Mouse (Mus musculus): ENCODE data around the gene Klf7. TPM values are rescaled to one million over a fixed set of nuclear protein-coding genes. Genes with fewer than 3 reads are reported as not detected.

Gene Klf7
- polyA plus RNA-seq, 1 experiment = 6.9 TPM

- WGBS = 89% methylated on average over 5 of the region's 5 CpGs
- peaks cover 1% of the 10 kb centered on the region; the same call in 1 of the 2 replicates for H3K36me3 ChIP-seq (ENCODE audit: control insufficient read depth, insufficient read depth, low read length)
- H3K4me1 ChIP-seq (ENCODE audit: control insufficient read depth, insufficient read depth, low read length) = peaks cover 3% of the 10 kb centered on the region; the same call in 1 of the 2 replicates
Observed at GRCm38 (mm10) chr1:64074051-64074450, 48.0 kb downstream of the Klf7 start.

GRCm38 (mm10) chr1:64070947-64071346, 51.1 kb downstream of the Klf7 start:
- no peak for TF ChIP-seq POLR2A (IDR thresholded peaks at IDR 0.05; ENCODE audit: low read depth, low read length)
- TF ChIP-seq CTCF (conservative IDR thresholded peaks at IDR 0.05; ENCODE audit: insufficient read depth, insufficient read length, low read depth, low read length) = no peak
- Histone ChIP-seq H3K4me1 (ENCODE audit: control insufficient read depth, insufficient read depth, low read length) (0 out of 2 replicates have a peak, but pooled peaks cover 3% of the 10 kb centered on the region), H3K4me3 (ENCODE audit: insufficient read depth, low read depth, low read length) (no peak overlapping the region), H3K36me3 (ENCODE audit: control insufficient read depth, insufficient read depth, low read length) (no peaks in the 10 kb centered on the region), H3K27ac (ENCODE audit: insufficient read depth, low read depth, low read length) (no peak overlapping the region), H3K27me3 (replicated peaks; ENCODE audit: control insufficient read depth, insufficient read depth, low read length) (no peaks in the 10 kb centered on the region)
- DNase-seq = no peak
- WGBS = 95% methylated on average over 2 of the region's 2 CpGs

More at GRCm38 (mm10) chr1:64074051-64074450, 48.0 kb downstream of the Klf7 start:
- no peaks in the 10 kb centered on the region for H3K27me3 ChIP-seq (replicated peaks; ENCODE audit: control insufficient read depth, insufficient read depth, low read length)
- no peak overlapping the region for H3K4me3 ChIP-seq (ENCODE audit: insufficient read depth, low read depth, low read length)
- TF ChIP-seq CTCF (conservative IDR thresholded peaks at IDR 0.05; ENCODE audit: insufficient read depth, insufficient read length, low read depth, low read length) (no peak), POLR2A (IDR thresholded peaks at IDR 0.05; ENCODE audit: low read depth, low read length) (no peak)
- H3K27ac ChIP-seq (ENCODE audit: insufficient read depth, low read depth, low read length) = no peak overlapping the region
- DNase-seq = no peak

GRCm38 (mm10) chr1:64066320-64067254, 55.5 kb downstream of the Klf7 start:
- TF ChIP-seq CTCF (conservative IDR thresholded peaks at IDR 0.05; ENCODE audit: insufficient read depth, insufficient read length, low read depth, low read length) = no peak
- TF ChIP-seq POLR2A (IDR thresholded peaks at IDR 0.05; ENCODE audit: low read depth, low read length) = no peak
- Histone ChIP-seq H3K27me3 (replicated peaks; ENCODE audit: control insufficient read depth, insufficient read depth, low read length) (no peaks in the 10 kb centered on the region), H3K4me3 (ENCODE audit: insufficient read depth, low read depth, low read length) (no peak overlapping the region), H3K4me1 (ENCODE audit: control insufficient read depth, insufficient read depth, low read length) (0 out of 2 replicates have a peak, but pooled peaks cover 3% of the 10 kb centered on the region), H3K36me3 (ENCODE audit: control insufficient read depth, insufficient read depth, low read length) (no peaks in the 10 kb centered on the region), H3K27ac (ENCODE audit: insufficient read depth, low read depth, low read length) (no peak overlapping the region)
- no peak for DNase-seq
- WGBS = 68% methylated on average over 10 of the region's 10 CpGs

GRCm38 (mm10) chr1:64061488-64061887, 60.6 kb downstream of the Klf7 start:
- no peak for TF ChIP-seq POLR2A (IDR thresholded peaks at IDR 0.05; ENCODE audit: low read depth, low read length)
- no peak for TF ChIP-seq CTCF (conservative IDR thresholded peaks at IDR 0.05; ENCODE audit: insufficient read depth, insufficient read length, low read depth, low read length)
- DNase-seq = no peak
- Histone ChIP-seq H3K27ac (ENCODE audit: insufficient read depth, low read depth, low read length) (no peak overlapping the region), H3K4me1 (ENCODE audit: control insufficient read depth, insufficient read depth, low read length) (peaks cover 12% of the 10 kb centered on the region), H3K27me3 (replicated peaks; ENCODE audit: control insufficient read depth, insufficient read depth, low read length) (no peaks in the 10 kb centered on the region), H3K36me3 (ENCODE audit: control insufficient read depth, insufficient read depth, low read length) (no peaks in the 10 kb centered on the region), H3K4me3 (ENCODE audit: insufficient read depth, low read depth, low read length) (no peak overlapping the region)
- 85% methylated on average over 10 of the region's 10 CpGs for WGBS

- Histone ChIP-seq H3K27me3 (replicated peaks; ENCODE audit: control insufficient read depth, insufficient read depth, low read length) (no peaks in the 10 kb centered on the region), H3K36me3 (ENCODE audit: control insufficient read depth, insufficient read depth, low read length) (no peaks in the 10 kb centered on the region), H3K4me3 (ENCODE audit: insufficient read depth, low read depth, low read length) (no peak overlapping the region), H3K4me1 (ENCODE audit: control insufficient read depth, insufficient read depth, low read length) (peaks cover 12% of the 10 kb centered on the region), H3K27ac (ENCODE audit: insufficient read depth, low read depth, low read length) (peak overlapping the region; percentile 41)
- WGBS = 57% methylated on average over 9 of the region's 9 CpGs
- TF ChIP-seq POLR2A (IDR thresholded peaks at IDR 0.05; ENCODE audit: low read depth, low read length) = no peak
- TF ChIP-seq CTCF (conservative IDR thresholded peaks at IDR 0.05; ENCODE audit: insufficient read depth, insufficient read length, low read depth, low read length) = no peak
- DNase-seq = no peak
Observed at GRCm38 (mm10) chr1:64060699-64061454, 61.2 kb downstream of the Klf7 start.

GRCm38 (mm10) chr1:64060116-64060515, 62.0 kb downstream of the Klf7 start:
- peak overlapping the region; percentile 16 for H3K27ac ChIP-seq (ENCODE audit: insufficient read depth, low read depth, low read length)
- H3K4me1 ChIP-seq (ENCODE audit: control insufficient read depth, insufficient read depth, low read length) = peaks cover 12% of the 10 kb centered on the region
- WGBS = 59% methylated on average over 7 of the region's 7 CpGs
- no peak overlapping the region for H3K4me3 ChIP-seq (ENCODE audit: insufficient read depth, low read depth, low read length)
- DNase-seq = peak; percentile 80
- H3K27me3 ChIP-seq (replicated peaks; ENCODE audit: control insufficient read depth, insufficient read depth, low read length) = no peaks in the 10 kb centered on the region
- no peaks in the 10 kb centered on the region for H3K36me3 ChIP-seq (ENCODE audit: control insufficient read depth, insufficient read depth, low read length)
- TF ChIP-seq CTCF (conservative IDR thresholded peaks at IDR 0.05; ENCODE audit: insufficient read depth, insufficient read length, low read depth, low read length) = no peak
- TF ChIP-seq POLR2A (IDR thresholded peaks at IDR 0.05; ENCODE audit: low read depth, low read length) = no peak

All from kidney, adult 2 months (tissue).